Mouse (Mus musculus): Measurements from ENCODE around the gene Rbfox1. TPM values are rescaled to one million over a fixed set of nuclear protein-coding genes. Genes with fewer than 3 reads are reported as not detected.

Rbfox1 gene
- polyA plus RNA-seq, 1 experiment = not detected

GRCm38 (mm10) chr16:7206116-7206900 lies 1321.2 kb downstream of the Rbfox1 start:
- Histone ChIP-seq H3K9me3 (replicated peaks; ENCODE audit: control insufficient read depth, insufficient read depth, low read length, poor library complexity, severe bottlenecking) (no peaks in the 10 kb centered on the region), H3K27me3 (ENCODE audit: control insufficient read depth, insufficient read depth, low read length, poor library complexity, severe bottlenecking) (no peaks in the 10 kb centered on the region), H3K36me3 (ENCODE audit: control insufficient read depth, insufficient read depth, low read length, poor library complexity, severe bottlenecking) (no peaks in the 10 kb centered on the region), H3K4me1 (ENCODE audit: control insufficient read depth, insufficient read depth, low read length) (no peaks in the 10 kb centered on the region), H3K9ac (ENCODE audit: low read depth, poor library complexity, severe bottlenecking) (no peak overlapping the region), H3K27ac (ENCODE audit: insufficient read depth, low read length) (no peak overlapping the region), H3K4me3 (ENCODE audit: low read depth, low read length) (no peak overlapping the region)
- no peak for TF ChIP-seq EP300 (IDR thresholded peaks at IDR 0.05; ENCODE audit: insufficient read depth, low read depth, low read length)
- TF ChIP-seq CTCF (IDR thresholded peaks at IDR 0.05; ENCODE audit: low read depth, low read length) = no peak
- no peak for TF ChIP-seq POLR2A (IDR thresholded peaks at IDR 0.05; ENCODE audit: insufficient read depth, low read length)

GRCm38 (mm10) chr16:7207599-7207998 lies 1322.4 kb downstream of the Rbfox1 start:
- Histone ChIP-seq H3K4me1 (ENCODE audit: control insufficient read depth, insufficient read depth, low read length) (no peaks in the 10 kb centered on the region), H3K36me3 (ENCODE audit: control insufficient read depth, insufficient read depth, low read length, poor library complexity, severe bottlenecking) (no peaks in the 10 kb centered on the region), H3K27ac (ENCODE audit: insufficient read depth, low read length) (no peak overlapping the region), H3K27me3 (ENCODE audit: control insufficient read depth, insufficient read depth, low read length, poor library complexity, severe bottlenecking) (no peaks in the 10 kb centered on the region), H3K4me3 (ENCODE audit: low read depth, low read length) (no peak overlapping the region), H3K9ac (ENCODE audit: low read depth, poor library complexity, severe bottlenecking) (no peak overlapping the region), H3K9me3 (replicated peaks; ENCODE audit: control insufficient read depth, insufficient read depth, low read length, poor library complexity, severe bottlenecking) (no peaks in the 10 kb centered on the region)
- TF ChIP-seq CTCF (IDR thresholded peaks at IDR 0.05; ENCODE audit: low read depth, low read length) = no peak
- no peak for TF ChIP-seq POLR2A (IDR thresholded peaks at IDR 0.05; ENCODE audit: insufficient read depth, low read length)
- no peak for TF ChIP-seq EP300 (IDR thresholded peaks at IDR 0.05; ENCODE audit: insufficient read depth, low read depth, low read length)

GRCm38 (mm10) chr16:7212756-7213155 lies 1327.6 kb downstream of the Rbfox1 start:
- TF ChIP-seq EP300 (IDR thresholded peaks at IDR 0.05; ENCODE audit: insufficient read depth, low read depth, low read length) (no peak), POLR2A (IDR thresholded peaks at IDR 0.05; ENCODE audit: insufficient read depth, low read length) (no peak), CTCF (IDR thresholded peaks at IDR 0.05; ENCODE audit: low read depth, low read length) (no peak)
- no peaks in the 10 kb centered on the region for H3K9me3 ChIP-seq (replicated peaks; ENCODE audit: control insufficient read depth, insufficient read depth, low read length, poor library complexity, severe bottlenecking)
- no peak overlapping the region for H3K4me3 ChIP-seq (ENCODE audit: low read depth, low read length)
- no peak overlapping the region for H3K27ac ChIP-seq (ENCODE audit: insufficient read depth, low read length)
- no peaks in the 10 kb centered on the region for H3K36me3 ChIP-seq (ENCODE audit: control insufficient read depth, insufficient read depth, low read length, poor library complexity, severe bottlenecking)
- no peaks in the 10 kb centered on the region for H3K27me3 ChIP-seq (ENCODE audit: control insufficient read depth, insufficient read depth, low read length, poor library complexity, severe bottlenecking)
- H3K4me1 ChIP-seq (ENCODE audit: control insufficient read depth, insufficient read depth, low read length) = no peaks in the 10 kb centered on the region
- H3K9ac ChIP-seq (ENCODE audit: low read depth, poor library complexity, severe bottlenecking) = no peak overlapping the region

- Histone ChIP-seq H3K9ac (ENCODE audit: low read depth, poor library complexity, severe bottlenecking) (no peak overlapping the region), H3K4me3 (ENCODE audit: low read depth, low read length) (no peak overlapping the region), H3K9me3 (replicated peaks; ENCODE audit: control insufficient read depth, insufficient read depth, low read length, poor library complexity, severe bottlenecking) (no peaks in the 10 kb centered on the region), H3K4me1 (ENCODE audit: control insufficient read depth, insufficient read depth, low read length) (no peaks in the 10 kb centered on the region), H3K27ac (ENCODE audit: insufficient read depth, low read length) (no peak overlapping the region), H3K36me3 (ENCODE audit: control insufficient read depth, insufficient read depth, low read length, poor library complexity, severe bottlenecking) (no peaks in the 10 kb centered on the region), H3K27me3 (ENCODE audit: control insufficient read depth, insufficient read depth, low read length, poor library complexity, severe bottlenecking) (no peaks in the 10 kb centered on the region)
- no peak for TF ChIP-seq EP300 (IDR thresholded peaks at IDR 0.05; ENCODE audit: insufficient read depth, low read depth, low read length)
- TF ChIP-seq CTCF (IDR thresholded peaks at IDR 0.05; ENCODE audit: low read depth, low read length) = no peak
- no peak for TF ChIP-seq POLR2A (IDR thresholded peaks at IDR 0.05; ENCODE audit: insufficient read depth, low read length)
These were observed 1338.1 kb downstream of the Rbfox1 start for GRCm38 (mm10) chr16:7223265-7223664.

- no peaks in the 10 kb centered on the region for H3K9me3 ChIP-seq (replicated peaks; ENCODE audit: control insufficient read depth, insufficient read depth, low read length, poor library complexity, severe bottlenecking)
- H3K36me3 ChIP-seq (ENCODE audit: control insufficient read depth, insufficient read depth, low read length, poor library complexity, severe bottlenecking) = no peaks in the 10 kb centered on the region
- H3K4me1 ChIP-seq (ENCODE audit: control insufficient read depth, insufficient read depth, low read length) = no peaks in the 10 kb centered on the region
- TF ChIP-seq EP300 (IDR thresholded peaks at IDR 0.05; ENCODE audit: insufficient read depth, low read depth, low read length) (no peak), CTCF (IDR thresholded peaks at IDR 0.05; ENCODE audit: low read depth, low read length) (no peak), POLR2A (IDR thresholded peaks at IDR 0.05; ENCODE audit: insufficient read depth, low read length) (no peak)
- no peak overlapping the region for H3K27ac ChIP-seq (ENCODE audit: insufficient read depth, low read length)
- no peak overlapping the region for H3K4me3 ChIP-seq (ENCODE audit: low read depth, low read length)
- no peak overlapping the region for H3K9ac ChIP-seq (ENCODE audit: low read depth, poor library complexity, severe bottlenecking)
- no peaks in the 10 kb centered on the region for H3K27me3 ChIP-seq (ENCODE audit: control insufficient read depth, insufficient read depth, low read length, poor library complexity, severe bottlenecking)
These were observed 1340.8 kb downstream of the Rbfox1 start for GRCm38 (mm10) chr16:7226000-7226399.

DNA sequence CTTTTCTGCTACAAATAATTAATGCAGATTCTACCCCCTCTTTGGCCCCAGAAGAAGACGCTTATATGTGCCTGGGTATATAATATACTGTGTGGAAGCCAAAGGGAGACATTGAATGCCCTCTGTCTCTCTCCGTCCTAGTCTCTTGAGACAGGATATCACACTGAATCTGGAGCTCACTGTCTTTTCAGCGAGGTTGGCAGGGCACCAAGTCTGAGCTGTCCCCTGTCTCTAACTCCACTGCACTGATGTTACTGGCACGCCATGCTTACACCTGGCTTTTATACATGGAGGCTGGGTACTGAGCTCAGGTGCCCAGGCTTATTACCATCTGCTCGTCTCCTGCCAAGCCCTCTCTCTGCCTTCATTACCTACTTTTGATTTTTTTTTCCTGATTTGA lies 1343.1 kb downstream of the Rbfox1 start:
- no peak overlapping the region for H3K9ac ChIP-seq (ENCODE audit: low read depth, poor library complexity, severe bottlenecking)
- H3K9me3 ChIP-seq (replicated peaks; ENCODE audit: control insufficient read depth, insufficient read depth, low read length, poor library complexity, severe bottlenecking) = no peaks in the 10 kb centered on the region
- no peak overlapping the region for H3K4me3 ChIP-seq (ENCODE audit: low read depth, low read length)
- no peak for TF ChIP-seq EP300 (IDR thresholded peaks at IDR 0.05; ENCODE audit: insufficient read depth, low read depth, low read length)
- no peak for TF ChIP-seq POLR2A (IDR thresholded peaks at IDR 0.05; ENCODE audit: insufficient read depth, low read length)
- H3K36me3 ChIP-seq (ENCODE audit: control insufficient read depth, insufficient read depth, low read length, poor library complexity, severe bottlenecking) = no peaks in the 10 kb centered on the region
- no peak overlapping the region for H3K27ac ChIP-seq (ENCODE audit: insufficient read depth, low read length)
- no peaks in the 10 kb centered on the region for H3K27me3 ChIP-seq (ENCODE audit: control insufficient read depth, insufficient read depth, low read length, poor library complexity, severe bottlenecking)
- H3K4me1 ChIP-seq (ENCODE audit: control insufficient read depth, insufficient read depth, low read length) = no peaks in the 10 kb centered on the region
